Mouse (Mus musculus) intestine, postnatal 0 days (tissue): ENCODE data around the gene Lrrk1. TPM values are rescaled to one million over a fixed set of nuclear protein-coding genes. Genes with fewer than 3 reads are reported as not detected.
A peak's percentile ranks its signal among the peaks of the same experiment; 100 is the strongest.

Experiments
- ATAC-seq: fragments of 200-750 bp; cut with Nextera tagmentation; 2 replicates; pipeline ENCODE4 v1.8.0; 2017; ENCODE audit warnings: mild to moderate bottlenecking, moderate TSS enrichment, moderate library complexity
- H3K27ac ChIP-seq: fragments of 300-500 bp; sonication (generic); 2 replicates; pipeline ENCODE4 v1.5.1; 2014; ENCODE audit warnings: mild to moderate bottlenecking, low read depth, low read length, moderate library complexity
- H3K27me3 ChIP-seq: fragments of 300-500 bp; sonication (generic); replicated peaks from 2 replicates; pipeline ENCODE4 v1.6.1; 2014; ENCODE audit warnings: low read length, mixed read lengths; ENCODE audit not compliant: control insufficient read depth, insufficient read depth
- H3K36me3 ChIP-seq: fragments of 300-500 bp; sonication (generic); 2 replicates; pipeline ENCODE4 v1.6.1; 2014; ENCODE audit warnings: mild to moderate bottlenecking, moderate library complexity; ENCODE audit not compliant: control insufficient read depth, insufficient read depth
- H3K4me1 ChIP-seq: fragments of 300-500 bp; sonication (generic); replicated peaks from 2 replicates; pipeline ENCODE4 v1.6.1; 2014; ENCODE audit warnings: antibody characterized with exemption, low read length, mixed read lengths; ENCODE audit not compliant: control insufficient read depth, insufficient read depth
- H3K4me2 ChIP-seq: fragments of 300-500 bp; sonication (generic); replicated peaks from 2 replicates; pipeline ENCODE4 v1.6.1; 2014; ENCODE audit warnings: low read depth, mild to moderate bottlenecking, moderate library complexity
- H3K4me3 ChIP-seq: fragments of 300-500 bp; sonication (generic); 2 replicates; pipeline ENCODE4 v1.5.1; 2014; ENCODE audit warnings: low read depth, low read length
- H3K9ac ChIP-seq: fragments of 300-500 bp; sonication (generic); 2 replicates; pipeline ENCODE4 v1.6.1; 2014; ENCODE audit warnings: mild to moderate bottlenecking, low read depth, low read length
- H3K9me3 ChIP-seq: fragments of 300-500 bp; sonication (generic); 2 replicates; pipeline ENCODE4 v1.6.1; 2016; ENCODE audit warnings: mixed run types; ENCODE audit not compliant: control insufficient read depth
- CTCF ChIP-seq: sonication (generic); IDR thresholded peaks from 2 replicates; pipeline ENCODE4 v1.5.1; 2016; ENCODE audit warnings: low read depth, mild to moderate bottlenecking, control low read depth, antibody characterized with exemption, moderate library complexity
- WGBS: fragments of 180-500 bp; shearing (Covaris S2); extraction: QIAGEN DNeasy Blood & Tissue Kit; methylation state at CpG from one replicate; pipeline ENCODE4 v1.1.7; 2014; 5-methylcytosine and 5-hydroxymethylcytosine counted together
- polyA plus RNA-seq: library from polyadenylated mRNA; unstranded; fragments of >200 nt; fragmentation: Nextera tagmentation; extraction: Ambion mirVana; gene quantifications from 2 replicates; pipeline ENCODE4 v1.2.1, GENCODE M21; 2015

The Lrrk1 gene
- polyA plus RNA-seq, 1 experiment from 2014 or later = 6.1 TPM

- WGBS = 61% methylated on average over 4 of the region's 4 CpGs
- H3K36me3 ChIP-seq = peaks cover 6% of the 10 kb centered on the region; the same call in 1 of the 2 replicates
- no peak overlapping the region for H3K9ac ChIP-seq
- no peaks in the 10 kb centered on the region for H3K27me3 ChIP-seq
- no peak overlapping the region for H3K4me2 ChIP-seq
- no peak overlapping the region for H3K4me3 ChIP-seq
- no peak overlapping the region for H3K27ac ChIP-seq
- H3K4me1 ChIP-seq = 0 out of 2 replicates have a peak, but pooled peaks cover 4% of the 10 kb centered on the region
- no peaks in the 10 kb centered on the region for H3K9me3 ChIP-seq
- TF ChIP-seq CTCF = no peak
- ATAC-seq = no peak
Observed at GRCm38 (mm10) chr7:66375736-66376135, 12.4 kb downstream of the Lrrk1 start.

GRCm38 (mm10) chr7:66373391-66373790, 14.8 kb downstream of the Lrrk1 start:
- no peak for TF ChIP-seq CTCF
- no peaks in the 10 kb centered on the region for H3K36me3 ChIP-seq
- H3K9ac ChIP-seq = no peak overlapping the region
- H3K4me1 ChIP-seq = 0 out of 2 replicates have a peak, but pooled peaks cover 4% of the 10 kb centered on the region
- H3K4me2 ChIP-seq = no peak overlapping the region
- H3K4me3 ChIP-seq = no peak overlapping the region
- no peaks in the 10 kb centered on the region for H3K9me3 ChIP-seq
- 90% methylated on average over 3 of the region's 3 CpGs for WGBS
- ATAC-seq = no peak
- no peak overlapping the region for H3K27ac ChIP-seq
- H3K27me3 ChIP-seq = no peaks in the 10 kb centered on the region

- 47% methylated on average over 6 of the region's 6 CpGs for WGBS
- TF ChIP-seq CTCF = no peak
- Histone ChIP-seq H3K4me3 (no peak overlapping the region), H3K36me3 (peaks cover 3% of the 10 kb centered on the region; the same call in 1 of the 2 replicates), H3K4me1 (0 out of 2 replicates have a peak, but pooled peaks cover 2% of the 10 kb centered on the region), H3K4me2 (no peak overlapping the region), H3K27ac (no peak overlapping the region), H3K27me3 (no peaks in the 10 kb centered on the region), H3K9ac (no peak overlapping the region), H3K9me3 (no peaks in the 10 kb centered on the region)
- ATAC-seq = peak; percentile 70
Observed at GRCm38 (mm10) chr7:66370970-66371369, 17.2 kb downstream of the Lrrk1 start.

GRCm38 (mm10) chr7:66369934-66370445, 18.2 kb downstream of the Lrrk1 start:
- Histone ChIP-seq H3K27me3 (no peaks in the 10 kb centered on the region), H3K4me3 (no peak overlapping the region), H3K27ac (no peak overlapping the region), H3K4me1 (no peaks in the 10 kb centered on the region), H3K9ac (no peak overlapping the region), H3K36me3 (peaks cover 3% of the 10 kb centered on the region; the same call in 1 of the 2 replicates), H3K9me3 (no peaks in the 10 kb centered on the region), H3K4me2 (no peak overlapping the region)
- ATAC-seq = no peak
- TF ChIP-seq CTCF = no peak
- 62% methylated on average over 5 of the region's 5 CpGs for WGBS

GRCm38 (mm10) chr7:66369071-66369933, 18.8 kb downstream of the Lrrk1 start:
- H3K9ac ChIP-seq = no peak overlapping the region
- H3K36me3 ChIP-seq = peaks cover 3% of the 10 kb centered on the region; the same call in 1 of the 2 replicates
- no peak overlapping the region for H3K4me3 ChIP-seq
- no peaks in the 10 kb centered on the region for H3K27me3 ChIP-seq
- no peak for ATAC-seq
- no peak overlapping the region for H3K4me2 ChIP-seq
- H3K4me1 ChIP-seq = no peaks in the 10 kb centered on the region
- no peak overlapping the region for H3K27ac ChIP-seq
- 63% methylated on average over 5 of the region's 5 CpGs for WGBS
- no peak for TF ChIP-seq CTCF
- no peaks in the 10 kb centered on the region for H3K9me3 ChIP-seq

GRCm38 (mm10) chr7:66365904-66366303, 22.2 kb downstream of the Lrrk1 start, which contains the start of gene Gm10974:
Gene Gm10974, plus strand, starts transcription at chr7:66365905.
- ATAC-seq = no peak
- Histone ChIP-seq H3K36me3 (peaks cover 3% of the 10 kb centered on the region; the same call in 1 of the 2 replicates), H3K9me3 (no peaks in the 10 kb centered on the region), H3K27me3 (no peaks in the 10 kb centered on the region), H3K4me1 (no peaks in the 10 kb centered on the region), H3K27ac (no peak within 1 kb of the TSS), H3K4me2 (no peak within 1 kb of the TSS), H3K9ac (no peak within 1 kb of the TSS), H3K4me3 (no peak within 1 kb of the TSS)
- TF ChIP-seq CTCF = no peak
- 49% methylated on average over 2 of the region's 2 CpGs for WGBS
